Mouse (Mus musculus): ENCODE results near the gene Nudt10.
"Not testable (repeated sequence)": the region's sequence is repeated elsewhere in the genome, so short reads cannot be mapped to it uniquely, and the experiment has no call there.

Gene Nudt10

DNA sequence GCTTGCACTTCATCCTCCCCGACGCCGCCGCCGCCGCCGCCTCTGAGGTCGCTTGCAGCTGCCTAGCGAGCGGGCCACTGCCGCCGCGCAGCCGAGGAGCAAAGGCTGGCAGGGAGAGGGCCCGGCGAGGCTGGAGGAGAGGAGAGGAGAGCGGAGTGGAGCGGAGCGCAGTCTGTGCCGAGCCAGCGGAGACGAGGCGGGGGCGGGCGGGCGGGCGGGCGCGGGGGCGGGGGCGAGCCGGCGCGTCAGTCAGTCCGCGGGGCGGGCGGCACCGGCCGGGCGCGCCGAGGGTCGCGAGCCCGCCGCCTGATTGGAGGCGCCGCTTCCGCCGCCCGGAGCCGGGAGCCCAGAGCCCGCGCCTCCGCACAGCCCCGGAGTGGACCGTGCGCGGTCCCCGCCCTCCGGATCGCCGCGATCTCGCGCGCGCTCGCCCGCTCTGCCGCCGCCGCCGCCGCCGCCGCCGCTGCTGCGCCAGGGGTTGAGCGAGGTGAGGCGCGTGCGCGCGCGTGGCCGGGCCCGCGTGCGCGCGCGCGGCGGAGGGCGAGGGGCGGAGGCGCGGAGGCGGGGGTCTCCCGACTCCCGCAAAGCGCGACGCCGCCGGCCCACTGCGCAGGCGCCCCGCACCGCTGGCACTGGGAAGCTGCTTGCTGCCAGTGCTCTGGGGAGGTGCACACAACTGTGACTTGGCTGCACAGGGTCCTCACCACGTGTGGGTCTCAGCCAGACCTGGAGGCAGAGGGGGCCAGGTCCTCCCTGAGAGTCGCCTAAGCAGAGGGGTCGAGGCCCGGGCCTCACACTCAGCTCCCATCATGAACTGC lies at the start of gene Nudt10:
Nudt10 (minus strand) TSS at position 193 of the 818 bp plus-strand sequence.
- DNase-seq (ENCODE audit: low spot score), result not testable (repeated sequence)

DNA sequence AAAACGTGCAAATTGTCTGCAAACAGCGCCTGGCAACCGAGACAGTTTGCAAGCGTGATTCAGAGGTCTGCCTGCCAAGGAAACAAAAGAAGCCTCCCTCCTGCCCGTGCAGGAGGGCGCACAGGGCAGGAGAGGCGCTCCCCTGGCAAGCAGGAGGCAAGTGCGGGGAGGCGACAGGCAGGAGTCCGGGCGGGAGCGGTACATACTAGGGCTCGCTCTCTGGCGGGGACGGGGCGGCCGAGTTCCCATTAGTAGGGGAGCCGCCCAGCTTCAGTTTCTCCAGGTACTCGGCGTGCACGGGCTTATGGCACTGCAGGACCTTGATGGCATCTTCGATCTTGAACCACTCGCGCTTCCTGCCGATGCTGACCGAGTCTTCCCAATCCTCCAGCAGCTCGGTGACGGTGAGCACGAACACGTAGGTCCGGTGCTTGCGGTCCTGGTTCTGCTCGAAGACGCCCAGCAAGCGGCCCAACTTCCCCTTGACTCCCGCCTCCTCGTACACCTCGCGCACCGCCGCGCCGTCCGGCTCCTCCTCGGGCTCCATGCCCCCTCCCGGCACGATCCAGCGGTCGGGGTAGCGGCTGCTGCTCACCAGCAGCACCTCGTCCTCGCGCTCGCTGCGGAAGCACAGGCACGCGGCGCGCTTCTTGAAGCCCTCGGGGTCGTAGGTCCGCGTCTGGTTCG lies 536 bp downstream of the Nudt10 start:
- DNase-seq (ENCODE audit: low spot score), result not testable (repeated sequence)

- DNase-seq (ENCODE audit: low spot score), result no peak
These were observed 1.1 kb downstream of the Nudt10 start for GRCm38 (mm10) chrX:6171718-6172117.
